ENCODE assay signal across 28 mouse cellular contexts in the genomic region with DNA sequence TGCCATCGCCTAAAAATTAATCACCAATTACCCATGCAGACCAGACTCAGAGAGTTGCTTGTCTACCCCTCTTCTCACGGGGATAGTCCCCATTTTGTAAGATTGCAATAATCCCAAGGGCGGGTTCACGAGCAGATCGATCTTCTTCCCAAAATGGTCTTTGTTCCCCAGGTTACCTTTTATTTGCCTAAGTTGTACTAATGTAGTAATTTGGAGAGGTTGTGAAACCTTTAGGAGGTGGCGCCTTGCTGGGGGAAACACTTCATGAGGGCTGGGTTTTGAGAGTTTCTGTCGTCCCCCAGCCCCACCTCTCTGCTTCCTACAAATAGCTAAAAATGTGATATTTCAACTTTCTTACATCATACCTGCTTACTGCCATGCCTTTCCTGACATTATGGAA.
"Had no signal": no experiment of that assay in that cellular context is flagged by ENCODE, and none has a peak within 500 bp of the region (broad histone marks: within the 10 kb centered on the region; RNA-seq: fewer than 3 reads in every experiment).

No protein-coding gene starts in this region.

- H3K27ac ChIP-seq: embryonic facial prominence, embryonic 10.5 days; embryonic facial prominence, embryonic 12.5 days; embryonic facial prominence, embryonic 13.5 days; embryonic facial prominence, embryonic 15.5 days; forebrain, embryonic 10.5 days; forebrain, embryonic 12.5 days; forebrain, embryonic 13.5 days; forebrain, embryonic 15.5 days; gastrocnemius, adult 2 months; heart, adult 2 months had no signal

- DNase-seq: cerebellum, adult 2 months; cerebellum, adult 8-10 months; cerebellum, adult 9-10 months; cerebellum, adult 9-11 months; cerebellum, postnatal 10 days; cerebellum, postnatal 14 days; cerebellum, postnatal 25 days; cerebellum, postnatal 36 days; embryo, embryonic 11 days; forebrain, postnatal 0 days; gastrocnemius, adult 2 months; gastrocnemius, postnatal 10 days; gastrocnemius, postnatal 14 days; gastrocnemius, postnatal 25 days; gastrocnemius, postnatal 36 days; heart, adult 18-20 months; heart, adult 2 months had no signal

- H3K4me2 ChIP-seq: embryonic facial prominence, embryonic 12.5 days; embryonic facial prominence, embryonic 13.5 days; embryonic facial prominence, embryonic 15.5 days; forebrain, embryonic 12.5 days; forebrain, embryonic 13.5 days; forebrain, embryonic 15.5 days had no signal

- H3K27me3 ChIP-seq: embryonic facial prominence, embryonic 12.5 days; embryonic facial prominence, embryonic 13.5 days; embryonic facial prominence, embryonic 15.5 days; forebrain, embryonic 12.5 days; forebrain, embryonic 13.5 days; forebrain, embryonic 15.5 days had no signal

- H3K4me3 ChIP-seq: embryonic facial prominence, embryonic 10.5 days; embryonic facial prominence, embryonic 12.5 days; embryonic facial prominence, embryonic 13.5 days; embryonic facial prominence, embryonic 15.5 days; erythroblast, embryonic 14.5 days; forebrain, embryonic 10.5 days; forebrain, embryonic 12.5 days; forebrain, embryonic 13.5 days; forebrain, embryonic 15.5 days; gastrocnemius, adult 2 months; heart, adult 2 months had no signal

- H3K9ac ChIP-seq: embryonic facial prominence, embryonic 12.5 days; embryonic facial prominence, embryonic 13.5 days; embryonic facial prominence, embryonic 15.5 days; forebrain, embryonic 12.5 days; forebrain, embryonic 13.5 days; forebrain, embryonic 15.5 days; forebrain, postnatal 0 days had no signal

- H3K9me3 ChIP-seq: embryonic facial prominence, embryonic 10.5 days; embryonic facial prominence, embryonic 12.5 days; embryonic facial prominence, embryonic 13.5 days; embryonic facial prominence, embryonic 15.5 days; forebrain, embryonic 10.5 days; forebrain, embryonic 12.5 days; forebrain, embryonic 13.5 days; forebrain, embryonic 15.5 days had no signal

- H3K4me1 ChIP-seq: embryonic facial prominence, embryonic 10.5 days; embryonic facial prominence, embryonic 12.5 days; embryonic facial prominence, embryonic 13.5 days; embryonic facial prominence, embryonic 15.5 days had no signal

- ATAC-seq: forebrain, embryonic 13.5 days; forebrain, embryonic 14.5 days; forebrain, embryonic 15.5 days; forebrain, embryonic 16.5 days; forebrain, postnatal 0 days had no signal

- H3K36me3 ChIP-seq: embryonic facial prominence, embryonic 10.5 days; embryonic facial prominence, embryonic 12.5 days; embryonic facial prominence, embryonic 13.5 days; embryonic facial prominence, embryonic 15.5 days; forebrain, embryonic 10.5 days; forebrain, embryonic 12.5 days; forebrain, embryonic 15.5 days had no signal
